Mouse (Mus musculus) stomach, embryonic 14.5 days (tissue): ENCODE measurements around the gene Snx30. TPM values are rescaled to one million over a fixed set of nuclear protein-coding genes. Genes with fewer than 3 reads are reported as not detected.
A peak's percentile ranks its signal among the peaks of the same experiment; 100 is the strongest.

Source experiments
- ATAC-seq: fragments of 200-750 bp; cut with Nextera tagmentation; 2 replicates; pipeline ENCODE4 v1.8.0; 2017; ENCODE audit warnings: low read depth, moderate TSS enrichment; ENCODE audit not compliant: insufficient number of reproducible peaks, insufficient read depth, low FRiP score
- H3K27ac ChIP-seq: fragments of 300-500 bp; sonication (generic); 2 replicates; pipeline ENCODE4 v1.5.1; 2014; ENCODE audit warnings: mild to moderate bottlenecking, low read length, moderate library complexity, mixed read lengths
- H3K27me3 ChIP-seq: fragments of 300-500 bp; sonication (generic); 2 replicates; pipeline ENCODE4 v1.6.1; 2014; ENCODE audit warnings: low read length, control low read depth, mixed read lengths; ENCODE audit not compliant: control insufficient read depth, insufficient read depth
- H3K36me3 ChIP-seq: fragments of 300-500 bp; sonication (generic); 2 replicates; pipeline ENCODE4 v1.6.1; 2014; ENCODE audit warnings: mild to moderate bottlenecking, control low read depth, low read length, moderate library complexity, mixed read lengths; ENCODE audit not compliant: control insufficient read depth, insufficient read depth
- H3K4me1 ChIP-seq: fragments of 300-500 bp; sonication (generic); 2 replicates; pipeline ENCODE4 v1.6.1; 2014; ENCODE audit warnings: low read length, control low read depth, mixed read lengths; ENCODE audit not compliant: control insufficient read depth, insufficient read depth
- H3K4me2 ChIP-seq: fragments of 300-500 bp; sonication (generic); replicated peaks from 2 replicates; pipeline ENCODE4 v1.6.1; 2014; ENCODE audit warnings: low read depth, low read length, control low read depth
- H3K4me3 ChIP-seq: fragments of 300-500 bp; sonication (generic); 2 replicates; pipeline ENCODE4 v1.5.1; 2014; ENCODE audit warnings: low read depth, low read length, control low read depth
- H3K9ac ChIP-seq: fragments of 300-500 bp; sonication (generic); replicated peaks from 2 replicates; pipeline ENCODE4 v1.6.1; 2014; ENCODE audit warnings: low read depth, mild to moderate bottlenecking, control low read depth, low read length, moderate library complexity, mixed read lengths
- H3K9me3 ChIP-seq: fragments of 300-500 bp; sonication (generic); 2 replicates; pipeline ENCODE4 v1.6.1; 2016; ENCODE audit warnings: low read depth, low read length, control low read depth; ENCODE audit not compliant: control insufficient read depth
- WGBS: fragments of 180-500 bp; shearing (Covaris S2); extraction: QIAGEN DNeasy Blood & Tissue Kit; methylation state at CpG from one replicate; pipeline ENCODE4 v1.1.7; 2014; 5-methylcytosine and 5-hydroxymethylcytosine counted together
- polyA plus RNA-seq: library from polyadenylated mRNA; unstranded; fragments of >200 nt; fragmentation: Nextera tagmentation; extraction: Ambion mirVana; gene quantifications from 2 replicates; pipeline ENCODE4 v1.2.1, GENCODE M21; 2014

Gene Snx30
- polyA plus RNA-seq, 1 experiment from 2014 or later = 8.9 TPM

- Histone ChIP-seq H3K4me1 (peaks cover 3% of the 10 kb centered on the region; the same call in 1 of the 2 replicates), H3K27me3 (no peaks in the 10 kb centered on the region), H3K9me3 (no peaks in the 10 kb centered on the region), H3K27ac (peak overlapping the region; percentile 77; the same call in 1 of the 2 replicates), H3K9ac (no peak overlapping the region), H3K4me3 (no peak overlapping the region), H3K4me2 (0 out of 2 replicates have a peak overlapping the region, but pooled peaks have one; percentile 11), H3K36me3 (peaks cover 2% of the 10 kb centered on the region; the same call in 1 of the 2 replicates)
- WGBS = 27% methylated on average over 7 of the region's 7 CpGs
- ATAC-seq = peak; percentile 70; the same call in 1 of the 2 replicates
Measured at GRCm38 (mm10) chr4:59765385-59766005, 40.1 kb upstream of the Snx30 start.

GRCm38 (mm10) chr4:59767717-59768116, 37.9 kb upstream of the Snx30 start:
- H3K27ac ChIP-seq = no peak overlapping the region
- ATAC-seq = no peak
- 68% methylated on average over 2 of the region's 2 CpGs for WGBS

GRCm38 (mm10) chr4:59772171-59772879, 33.3 kb upstream of the Snx30 start:
- Histone ChIP-seq H3K27ac (no peak overlapping the region), H3K4me1 (peaks cover 3% of the 10 kb centered on the region; the same call in 1 of the 2 replicates), H3K9ac (no peak overlapping the region), H3K4me2 (no peak overlapping the region), H3K36me3 (peaks cover 32% of the 10 kb centered on the region), H3K9me3 (no peaks in the 10 kb centered on the region), H3K4me3 (no peak overlapping the region), H3K27me3 (no peaks in the 10 kb centered on the region)
- 64% methylated on average over 17 of the region's 17 CpGs for WGBS
- no peak for ATAC-seq

More at GRCm38 (mm10) chr4:59767717-59768116, 37.9 kb upstream of the Snx30 start:
- Histone ChIP-seq H3K9me3 (no peaks in the 10 kb centered on the region), H3K4me3 (no peak overlapping the region), H3K27me3 (no peaks in the 10 kb centered on the region), H3K4me2 (no peak overlapping the region), H3K36me3 (peaks cover 22% of the 10 kb centered on the region), H3K4me1 (peaks cover 3% of the 10 kb centered on the region; the same call in 1 of the 2 replicates), H3K9ac (no peak overlapping the region)

GRCm38 (mm10) chr4:59777828-59778227, 27.8 kb upstream of the Snx30 start:
- H3K4me2 ChIP-seq = no peak overlapping the region
- no peaks in the 10 kb centered on the region for H3K9me3 ChIP-seq
- peaks cover 10% of the 10 kb centered on the region for H3K36me3 ChIP-seq
- no peak overlapping the region for H3K4me3 ChIP-seq
- no peak overlapping the region for H3K9ac ChIP-seq
- 83% methylated on average over 3 of the region's 3 CpGs for WGBS
- ATAC-seq = no peak
- no peaks in the 10 kb centered on the region for H3K27me3 ChIP-seq
- H3K27ac ChIP-seq = no peak overlapping the region
- no peaks in the 10 kb centered on the region for H3K4me1 ChIP-seq

GRCm38 (mm10) chr4:59780568-59780967, 25.1 kb upstream of the Snx30 start:
- Histone ChIP-seq H3K27me3 (no peaks in the 10 kb centered on the region), H3K27ac (no peak overlapping the region), H3K36me3 (no peaks in the 10 kb centered on the region; the same call in 1 of the 2 replicates), H3K4me2 (no peak overlapping the region), H3K9me3 (no peaks in the 10 kb centered on the region), H3K4me1 (no peaks in the 10 kb centered on the region), H3K9ac (no peak overlapping the region), H3K4me3 (no peak overlapping the region)
- ATAC-seq = no peak
- 23% methylated on average over 1 of the region's 1 CpGs for WGBS

GRCm38 (mm10) chr4:59782853-59783684, 22.6 kb upstream of the Snx30 start:
- H3K27me3 ChIP-seq = no peaks in the 10 kb centered on the region
- no peaks in the 10 kb centered on the region for H3K9me3 ChIP-seq
- WGBS = under 1% methylated on average over 47 of the region's 47 CpGs
- no peaks in the 10 kb centered on the region for H3K4me1 ChIP-seq
- peak overlapping the region; percentile 81 for H3K9ac ChIP-seq
- H3K4me3 ChIP-seq = peak overlapping the region; percentile 97
- peak overlapping the region; percentile 84 for H3K4me2 ChIP-seq
- H3K27ac ChIP-seq = peak overlapping the region; percentile 72
- no peaks in the 10 kb centered on the region for H3K36me3 ChIP-seq
- ATAC-seq = peak; percentile 39; the same call in 1 of the 2 replicates

GRCm38 (mm10) chr4:59783685-59784279, 21.9 kb upstream of the Snx30 start:
- Histone ChIP-seq H3K9me3 (no peaks in the 10 kb centered on the region), H3K4me2 (peak overlapping the region; percentile 84), H3K9ac (peak overlapping the region; percentile 81), H3K36me3 (no peaks in the 10 kb centered on the region), H3K4me1 (no peaks in the 10 kb centered on the region), H3K4me3 (peak overlapping the region; percentile 97), H3K27me3 (no peaks in the 10 kb centered on the region), H3K27ac (peak overlapping the region; percentile 72)
- under 1% methylated on average over 36 of the region's 36 CpGs for WGBS
- peak; percentile 95 for ATAC-seq

GRCm38 (mm10) chr4:59785412-59785811, 20.2 kb upstream of the Snx30 start:
- no peak overlapping the region for H3K27ac ChIP-seq
- H3K4me3 ChIP-seq = no peak overlapping the region
- no peaks in the 10 kb centered on the region for H3K27me3 ChIP-seq
- WGBS = 18% methylated on average over 2 of the region's 2 CpGs
- H3K4me1 ChIP-seq = no peaks in the 10 kb centered on the region
- no peak overlapping the region for H3K9ac ChIP-seq
- H3K36me3 ChIP-seq = no peaks in the 10 kb centered on the region
- ATAC-seq = no peak
- no peak overlapping the region for H3K4me2 ChIP-seq
- H3K9me3 ChIP-seq = no peaks in the 10 kb centered on the region
